Mouse (Mus musculus) heart, postnatal 0 days (tissue): ENCODE measurements around the gene Esrra.

ENCODE experiments used
- CTCF ChIP-seq: IDR thresholded peaks from 2 replicates; pipeline ENCODE4 v1.5.1; 2016; ENCODE audit warnings: antibody characterized with exemption, control low read depth, low read depth
- EP300 ChIP-seq: IDR thresholded peaks from 2 replicates; pipeline ENCODE4 v1.6.1; 2016; ENCODE audit warnings: antibody characterized with exemption, low read depth

- TF ChIP-seq CTCF = no peak
- TF ChIP-seq EP300 = no peak
Measured at GRCm38 (mm10) chr19:6942764-6943163, 21.2 kb upstream of the Esrra start.
